Mouse (Mus musculus) cerebellum, postnatal 10 days (tissue): ENCODE data around the gene Chd6.

Experiments used
- DNase-seq, 2 experiments: peaks; one replicate each; pipeline ENCODE4 v3.0.0; 2021; ENCODE audit warnings: mixed read lengths in 2 of 2

Chd6 gene

GRCm38 (mm10) chr2:161108933-161109371, at the start of gene Chd6:
Gene Chd6, minus strand, starts transcription at chr2:161109075.
- DNase-seq, result peak; percentile 99

DNA sequence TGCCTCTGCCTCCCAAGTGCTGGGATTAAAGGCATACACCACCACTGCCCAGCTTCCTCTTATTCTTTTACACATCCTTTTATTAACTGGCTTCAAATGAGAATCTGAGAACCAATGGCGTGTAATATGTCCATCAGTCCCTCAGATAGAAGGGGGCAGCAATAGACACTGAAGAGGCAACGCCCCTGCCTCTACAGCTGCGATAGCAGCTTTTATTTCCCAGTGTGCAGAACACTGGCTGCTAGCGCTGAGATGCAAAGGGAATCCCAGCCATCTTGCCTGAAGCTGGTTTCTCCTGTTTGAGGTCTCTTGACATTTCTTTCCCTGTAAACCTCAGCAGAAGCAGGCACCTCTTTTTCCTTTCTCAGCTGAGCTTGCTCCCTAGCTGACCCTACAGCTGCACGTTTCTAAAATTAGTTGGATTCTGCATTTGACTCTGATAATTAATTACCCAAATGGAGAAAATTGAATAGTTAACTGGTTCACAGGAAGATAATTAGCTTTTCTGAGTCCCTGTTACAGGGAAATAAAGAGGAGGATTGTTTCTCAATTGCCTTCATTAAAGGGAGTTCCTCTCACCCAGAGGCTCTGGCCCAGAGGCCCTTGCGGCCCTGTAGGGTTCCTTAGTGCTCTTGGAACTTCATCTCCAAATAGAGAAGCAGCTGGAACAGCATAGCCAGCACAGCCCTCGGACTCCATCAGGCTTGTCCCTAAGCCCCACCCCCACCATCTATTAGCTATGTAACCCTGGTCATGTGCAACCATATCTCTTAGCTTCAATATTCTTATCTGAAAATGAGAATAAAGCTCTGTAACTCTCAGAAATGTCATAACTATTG, 41.3 kb upstream of the Chd6 start:
- no peak for DNase-seq

DNA sequence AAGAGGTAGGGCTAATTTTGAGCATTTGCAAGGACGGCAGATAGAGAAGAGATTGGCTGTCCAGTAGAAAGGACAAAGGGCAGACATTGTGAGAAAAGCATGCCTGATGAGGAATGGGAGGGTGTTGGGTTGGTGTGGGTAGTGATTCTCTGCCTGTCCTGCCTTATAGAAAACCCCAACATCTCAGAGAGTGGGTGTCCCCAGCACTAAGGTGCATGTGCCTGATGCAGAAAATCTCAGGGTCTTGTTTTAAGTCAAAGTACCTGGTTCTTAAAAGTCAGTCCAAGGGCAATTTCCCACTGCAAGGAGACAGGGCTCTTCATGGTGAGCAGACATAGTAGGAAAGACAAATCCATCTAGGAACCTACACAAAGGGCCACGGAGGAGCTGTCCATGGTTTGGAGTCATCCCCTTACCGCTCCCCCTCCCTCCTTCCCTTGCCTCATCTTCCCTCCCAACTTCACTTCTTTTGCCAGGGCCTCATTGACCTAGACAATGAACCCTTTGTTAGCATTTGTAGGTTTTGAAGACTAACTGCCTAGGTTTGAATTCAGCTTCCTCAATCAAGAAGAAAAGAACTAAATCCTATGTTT, 39.6 kb upstream of the Chd6 start:
- no peak for DNase-seq

DNA sequence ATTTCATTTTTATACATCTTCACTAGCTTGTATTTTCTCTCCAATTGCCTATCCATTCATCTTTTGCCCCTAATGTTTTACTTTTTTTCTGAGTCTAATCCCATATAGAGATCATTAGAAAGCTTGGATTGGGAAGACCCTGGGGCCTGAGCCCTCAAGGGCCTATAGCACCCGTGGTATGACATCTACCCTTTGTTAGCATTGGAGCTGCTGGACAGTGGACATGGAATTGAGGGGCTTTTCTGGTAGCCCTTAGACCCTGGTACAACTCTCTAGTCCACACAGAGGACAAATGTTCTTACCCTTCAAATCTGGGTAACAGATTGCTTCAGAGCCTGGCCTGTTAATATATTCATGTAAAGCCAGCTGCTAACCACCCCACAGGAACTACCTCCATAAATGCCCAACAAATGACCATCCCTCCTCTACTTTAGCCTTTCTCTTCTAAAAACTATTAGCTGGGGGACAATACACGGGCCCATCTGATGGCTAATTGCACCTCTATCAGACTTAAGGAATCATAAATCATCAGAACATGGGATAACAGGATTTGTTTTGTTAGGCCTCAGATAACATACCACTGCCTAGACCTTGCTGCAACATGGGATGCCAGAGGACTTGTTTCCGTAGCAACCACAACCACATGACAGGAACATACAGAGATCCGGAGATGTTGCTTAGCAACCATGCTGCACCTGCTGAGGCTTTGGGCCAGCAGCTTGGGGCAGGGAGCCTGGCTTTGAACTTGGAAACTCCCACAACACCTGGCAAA, 39.0 kb upstream of the Chd6 start:
- DNase-seq, result peak; percentile 77 to 78

DNA sequence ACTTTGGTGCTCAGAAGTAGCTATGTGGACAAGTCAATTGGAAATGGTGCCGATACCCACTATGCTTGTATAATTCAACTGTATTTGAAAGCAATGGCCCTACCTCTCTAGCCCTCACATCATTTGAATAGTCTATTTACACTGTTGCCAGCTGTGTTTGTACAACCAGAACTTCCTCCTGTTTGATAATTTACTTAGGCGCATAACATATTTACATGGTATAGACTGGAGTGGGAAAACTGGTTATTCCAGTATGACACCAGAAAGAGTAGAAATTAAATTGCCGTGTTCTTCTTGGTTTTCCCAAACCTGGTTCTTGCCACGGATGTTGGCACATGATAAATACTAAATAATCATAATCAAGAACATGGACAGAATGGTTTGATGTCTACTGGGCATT, 35.9 kb upstream of the Chd6 start:
- DNase-seq, result no peak

GRCm38 (mm10) chr2:161138672-161139536, 30.0 kb upstream of the Chd6 start:
- no peak for DNase-seq

GRCm38 (mm10) chr2:161136999-161137398, 28.1 kb upstream of the Chd6 start:
- DNase-seq, result peak in 1 of 2 experiments; percentile 14

DNA sequence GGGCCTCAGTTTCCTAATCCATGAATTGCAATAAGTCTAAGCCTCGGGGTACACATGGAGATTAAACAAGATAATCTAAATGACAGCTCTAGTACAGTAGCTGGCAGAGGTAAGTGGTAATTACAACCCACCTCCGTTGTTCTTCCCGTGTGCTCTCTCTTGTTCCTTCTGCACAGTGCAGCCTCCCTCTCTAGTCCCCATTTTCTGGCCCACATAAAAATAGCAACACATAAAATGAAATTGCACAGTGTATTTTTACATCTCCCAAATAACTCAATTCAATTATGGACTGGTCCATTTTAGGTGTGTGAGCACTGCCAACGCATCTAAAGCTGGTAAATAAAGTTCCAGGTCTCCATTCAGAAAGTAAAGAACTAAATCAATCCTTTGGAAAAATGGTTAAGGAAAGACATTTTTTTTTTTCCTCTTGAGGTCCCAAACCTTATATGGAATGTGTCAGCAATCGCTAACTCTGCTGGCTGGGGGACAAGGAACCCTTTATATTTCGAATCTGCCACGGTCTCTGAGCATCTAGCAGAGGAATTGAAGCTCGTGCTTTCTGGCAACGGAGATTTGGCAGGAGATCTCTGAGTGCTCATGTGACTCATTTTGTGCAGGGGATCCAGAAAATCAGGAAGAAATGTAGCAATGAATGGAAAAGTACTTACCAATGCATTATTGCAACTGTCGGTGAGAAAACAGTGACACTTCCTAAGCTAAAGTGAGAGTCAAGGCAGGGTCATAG, 19.7 kb upstream of the Chd6 start:
- peak; percentile 60 to 64 for DNase-seq

DNA sequence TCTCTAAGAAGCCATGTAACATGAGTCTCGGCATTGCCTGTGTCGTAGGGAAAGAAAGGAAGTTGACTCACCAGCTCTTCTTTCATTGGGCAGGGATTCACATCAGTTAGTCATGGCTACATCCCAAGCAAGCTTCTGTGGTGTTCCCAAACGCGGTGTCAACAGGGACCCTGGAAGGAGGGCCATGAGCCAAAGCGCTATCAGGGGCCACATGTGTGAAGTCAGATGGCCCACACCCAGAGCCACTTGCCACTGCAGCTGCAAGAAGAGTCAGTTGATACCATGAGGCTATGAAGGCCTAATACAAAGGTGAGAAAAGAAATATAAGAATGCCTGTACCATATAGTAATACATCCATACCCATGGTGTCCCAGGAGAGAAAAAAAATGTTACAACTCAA, 3.1 kb upstream of the Chd6 start:
- DNase-seq, result no peak

GRCm38 (mm10) chr2:161109398-161109821, 535 bp upstream of the Chd6 start:
- no peak for DNase-seq

DNA sequence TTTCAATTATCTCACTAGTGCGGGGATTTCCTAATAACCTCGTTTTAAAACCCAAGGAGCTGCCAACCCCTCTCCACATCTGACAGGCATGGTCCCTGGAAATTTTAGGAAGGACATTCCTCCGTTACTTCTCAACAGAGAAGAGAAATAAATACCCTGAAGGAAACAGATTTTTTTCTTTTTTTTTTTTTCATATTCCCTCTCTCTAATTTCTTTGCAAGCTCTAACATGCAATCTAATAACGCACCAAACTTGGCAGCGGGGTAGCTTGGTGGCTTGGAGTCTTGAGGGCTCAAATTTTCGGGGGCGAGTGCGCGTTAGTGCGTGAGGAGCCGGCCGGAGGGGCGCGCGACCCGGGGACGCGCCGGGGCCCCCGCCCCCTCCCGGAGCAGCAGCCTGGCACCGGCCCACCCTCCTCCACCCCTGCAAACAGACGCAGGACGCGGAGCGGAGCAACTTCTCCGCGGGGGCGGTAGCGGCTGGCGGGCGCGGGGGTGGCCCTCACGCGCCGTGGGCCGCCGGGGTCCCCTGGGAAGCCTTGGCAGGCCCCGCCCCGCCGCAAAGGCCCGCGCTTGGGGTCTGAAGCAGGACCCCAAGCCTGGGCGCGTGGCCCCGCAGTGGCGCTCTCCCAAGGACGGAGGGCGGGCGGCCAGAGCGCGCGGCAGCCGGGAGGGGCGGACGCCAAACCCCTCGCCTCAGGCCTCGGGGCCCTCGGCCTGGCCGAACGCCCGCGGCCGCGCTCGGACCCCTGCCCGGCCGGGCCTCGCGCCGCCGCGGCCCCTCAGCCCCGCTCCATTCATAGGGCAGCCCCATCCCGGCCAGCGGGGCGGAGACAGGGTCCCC, 569 bp downstream of the Chd6 start:
- DNase-seq, result peak; percentile 73 to 79

- peak; percentile 47 to 61 for DNase-seq
Observed at GRCm38 (mm10) chr2:161107236-161107635, 1.6 kb downstream of the Chd6 start.

DNA sequence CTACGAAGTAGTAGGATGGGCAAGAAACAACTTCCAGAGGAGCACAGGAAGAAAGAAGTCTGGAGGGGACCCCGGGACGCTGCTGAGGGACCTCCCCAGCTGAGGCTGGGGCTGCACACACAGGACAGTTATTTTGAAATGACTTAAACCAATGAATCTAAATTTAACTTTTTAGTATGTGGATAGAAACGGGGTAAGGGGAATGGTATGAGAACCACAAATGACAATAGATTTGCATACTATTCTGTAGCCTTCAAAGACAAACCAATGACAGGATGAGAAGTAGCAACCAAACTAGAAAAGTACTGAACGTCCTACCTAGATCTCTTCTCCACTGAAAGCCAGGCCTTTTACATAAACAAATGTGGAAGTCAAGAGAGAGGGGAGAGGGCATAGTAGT, 5.1 kb downstream of the Chd6 start:
- DNase-seq, result no peak

- no peak for DNase-seq
Observed at GRCm38 (mm10) chr2:161102102-161102501, 6.8 kb downstream of the Chd6 start.

DNA sequence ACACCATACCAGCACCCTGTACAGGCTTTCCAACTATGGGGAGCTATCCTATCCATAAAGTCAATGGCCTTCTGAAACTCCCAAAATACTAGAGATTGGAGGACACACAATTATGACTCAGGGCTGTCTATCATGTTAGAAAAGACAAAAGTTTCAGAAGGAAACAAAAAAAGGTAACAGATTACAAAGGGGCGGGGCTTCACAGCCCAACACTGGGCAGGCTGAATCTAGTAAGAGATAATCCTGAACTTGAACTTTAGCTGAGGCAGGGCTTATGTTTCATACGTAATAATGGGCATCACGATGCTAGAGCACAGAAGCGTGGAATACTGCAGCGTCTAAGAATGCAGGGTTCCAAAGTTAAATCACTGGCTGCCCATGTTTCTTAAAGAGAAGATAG, 11.1 kb downstream of the Chd6 start:
- DNase-seq, result no peak

DNA sequence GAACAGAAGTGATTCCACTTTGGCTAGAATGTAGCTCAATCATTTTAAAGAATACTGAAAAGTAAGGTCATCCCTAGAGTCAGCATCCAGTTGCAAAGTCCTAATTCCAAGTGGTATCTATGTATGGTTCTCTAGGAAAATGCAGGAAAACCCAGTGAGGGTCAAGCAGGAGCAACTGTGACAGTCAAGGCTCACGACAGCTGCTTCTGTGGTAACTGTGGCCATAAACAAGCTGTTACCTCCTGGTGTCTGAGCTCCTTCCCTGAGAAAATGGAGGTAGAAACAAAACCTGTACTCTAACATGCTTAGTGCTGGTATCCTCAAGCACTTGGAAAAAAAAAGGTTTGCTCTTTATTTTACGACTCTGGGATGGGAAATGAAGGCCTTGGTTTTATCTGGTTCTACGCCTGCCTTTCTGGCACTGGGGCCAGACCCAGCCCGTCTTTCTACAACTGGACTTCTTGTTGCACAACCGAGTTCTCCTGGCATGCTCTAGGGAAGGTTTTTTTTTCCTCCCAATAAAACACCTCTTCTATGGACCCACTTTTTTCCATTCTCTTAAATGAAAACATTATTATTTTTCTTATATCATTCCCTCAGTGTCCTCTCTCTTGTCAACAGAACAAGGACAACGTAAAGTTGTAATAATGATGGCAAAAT, 18.0 kb downstream of the Chd6 start:
- no peak for DNase-seq

DNA sequence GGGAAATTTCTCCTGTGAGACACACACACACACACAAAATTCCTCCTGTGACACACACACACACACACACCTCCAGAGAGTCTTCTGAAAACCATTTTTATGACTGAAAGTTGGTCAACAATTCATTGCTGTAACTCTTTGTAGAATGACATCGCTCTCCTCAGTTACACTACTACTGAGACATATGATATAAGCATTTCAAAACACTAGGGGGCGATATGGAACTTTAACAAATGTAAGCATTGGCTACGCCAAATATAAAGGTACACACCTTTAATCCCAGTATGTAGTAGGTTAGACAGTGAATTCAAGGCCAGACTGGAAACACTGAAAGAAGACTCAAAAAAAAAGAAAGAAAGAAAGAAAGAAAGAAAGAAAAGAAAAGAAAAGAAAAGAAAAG, 18.7 kb downstream of the Chd6 start:
- peak in 1 of 2 experiments; percentile 72 for DNase-seq

DNA sequence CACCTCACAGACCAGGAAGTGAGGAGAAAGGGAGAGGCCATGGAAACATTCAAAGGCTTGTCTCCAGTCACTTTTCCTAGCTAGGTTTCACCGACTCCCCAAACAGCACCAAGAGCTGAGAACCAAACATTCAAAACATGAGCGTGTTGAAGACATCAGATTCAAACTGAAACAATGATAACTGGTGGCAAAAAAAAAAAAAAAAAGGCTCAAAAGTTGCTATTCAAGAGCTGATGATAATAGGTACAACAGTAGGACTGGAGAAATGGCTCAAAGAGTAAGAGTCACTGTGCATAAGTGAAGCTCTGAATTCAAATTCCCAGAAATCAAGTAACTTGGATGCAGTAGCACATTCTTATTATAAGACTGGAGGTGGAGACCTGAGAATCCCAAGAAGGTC, 30.3 kb downstream of the Chd6 start:
- no peak for DNase-seq

- no peak for DNase-seq
Observed at GRCm38 (mm10) chr2:161076262-161076661, 32.6 kb downstream of the Chd6 start.

- DNase-seq, result no peak
Observed at GRCm38 (mm10) chr2:161075553-161075952, 33.3 kb downstream of the Chd6 start.
